Mouse (Mus musculus) small intestine, adult 2 months (tissue): ENCODE measurements around the gene Atp8b2.

Experiments
- CTCF ChIP-seq: fragments of 200-500 bp; IDR thresholded peaks from 2 replicates; pipeline ENCODE4 v1.5.1; 2012; ENCODE audit warnings: low read depth, mild to moderate bottlenecking, control low read depth, inconsistent platforms, low read length, moderate library complexity, mixed read lengths; ENCODE audit not compliant: insufficient replicate concordance, insufficient read length; ENCODE audit errors: extremely low read depth
- POLR2A ChIP-seq: fragments of 200-500 bp; IDR thresholded peaks from 2 replicates; pipeline ENCODE4 v1.6.1; 2012; ENCODE audit warnings: low read depth, mild to moderate bottlenecking, control low read depth, inconsistent platforms, low read length, moderate library complexity

- TF ChIP-seq CTCF = no peak
- no peak for TF ChIP-seq POLR2A
Observed at GRCm38 (mm10) chr3:89899511-89899908, 63.8 kb downstream of the Atp8b2 start.
